Mouse (Mus musculus): ENCODE measurements around the gene Rpusd3.

The Rpusd3 gene

GRCm38 (mm10) chr6:113429965-113430364 is 10.8 kb upstream of the Rpusd3 start:
- no peak for DNase-seq (ENCODE audit: low read depth, low spot score)

- DNase-seq (ENCODE audit: low read depth, low spot score): no peak
These were observed 8.9 kb upstream of the Rpusd3 start for GRCm38 (mm10) chr6:113428006-113428405.

GRCm38 (mm10) chr6:113427397-113427796 is 8.3 kb upstream of the Rpusd3 start:
- DNase-seq (ENCODE audit: low read depth, low spot score): no peak

- no peak for DNase-seq (ENCODE audit: low read depth, low spot score)
These were observed 7.6 kb upstream of the Rpusd3 start for GRCm38 (mm10) chr6:113426696-113427095.

GRCm38 (mm10) chr6:113424187-113424586 is 5.0 kb upstream of the Rpusd3 start:
- no peak for DNase-seq (ENCODE audit: low read depth, low spot score)

- DNase-seq (ENCODE audit: low read depth, low spot score): no peak
These were observed 3.9 kb upstream of the Rpusd3 start for GRCm38 (mm10) chr6:113423000-113423399.

GRCm38 (mm10) chr6:113418441-113419198 is 520 bp downstream of the Rpusd3 start:
- DNase-seq (ENCODE audit: low read depth, low spot score): no peak

GRCm38 (mm10) chr6:113416416-113416815 is 2.7 kb downstream of the Rpusd3 start:
- no peak for DNase-seq (ENCODE audit: low read depth, low spot score)

GRCm38 (mm10) chr6:113410001-113410400 is 9.1 kb downstream of the Rpusd3 start:
- no peak for DNase-seq (ENCODE audit: low read depth, low spot score)

- DNase-seq (ENCODE audit: low read depth, low spot score): no peak
These were observed 12.5 kb downstream of the Rpusd3 start for GRCm38 (mm10) chr6:113406683-113407082.

- peak; percentile 81 for DNase-seq (ENCODE audit: low read depth, low spot score)
These were observed 13.7 kb downstream of the Rpusd3 start for GRCm38 (mm10) chr6:113405483-113405882.

- no peak for DNase-seq (ENCODE audit: low read depth, low spot score)
These were observed 14.3 kb downstream of the Rpusd3 start for GRCm38 (mm10) chr6:113404649-113405448.

GRCm38 (mm10) chr6:113402094-113402493 is 17.0 kb downstream of the Rpusd3 start:
- peak; percentile 59 for DNase-seq (ENCODE audit: low read depth, low spot score)

GRCm38 (mm10) chr6:113396270-113397030 is 22.7 kb downstream of the Rpusd3 start:
- no peak for DNase-seq (ENCODE audit: low read depth, low spot score)

GRCm38 (mm10) chr6:113395501-113395900 is 23.6 kb downstream of the Rpusd3 start:
- DNase-seq (ENCODE audit: low read depth, low spot score): no peak

GRCm38 (mm10) chr6:113394811-113395210 is 24.3 kb downstream of the Rpusd3 start:
- no peak for DNase-seq (ENCODE audit: low read depth, low spot score)

- DNase-seq (ENCODE audit: low read depth, low spot score): no peak
These were observed 25.2 kb downstream of the Rpusd3 start for GRCm38 (mm10) chr6:113393951-113394350.

GRCm38 (mm10) chr6:113392387-113393071 is 26.6 kb downstream of the Rpusd3 start:
- DNase-seq (ENCODE audit: low read depth, low spot score): no peak

- no peak for DNase-seq (ENCODE audit: low read depth, low spot score)
These were observed 27.1 kb downstream of the Rpusd3 start for GRCm38 (mm10) chr6:113392015-113392386.

GRCm38 (mm10) chr6:113390715-113391114 is 28.4 kb downstream of the Rpusd3 start:
- DNase-seq (ENCODE audit: low read depth, low spot score): no peak

GRCm38 (mm10) chr6:113388960-113389359 is 30.2 kb downstream of the Rpusd3 start, which contains the start of gene Ttll3:
Ttll3 (plus strand) TSS chr6:113389260.
- no peak for DNase-seq (ENCODE audit: low read depth, low spot score)
